Mouse (Mus musculus) brown adipose tissue, adult 24 weeks (tissue): ENCODE data around the gene C2cd4c. TPM values are rescaled to one million over a fixed set of nuclear protein-coding genes. Genes with fewer than 3 reads are reported as not detected.

Experiments
- H3K27ac ChIP-seq: fragments of 200-500 bp; replicated peaks from 2 replicates; pipeline ENCODE4 v1.5.1; 2012; ENCODE audit warnings: low read depth, mild to moderate bottlenecking, low read length
- H3K4me1 ChIP-seq: fragments of 200-500 bp; 2 replicates; pipeline ENCODE4 v1.6.1; 2012; ENCODE audit warnings: low read length, mixed read lengths; ENCODE audit not compliant: control insufficient read depth, insufficient read depth, insufficient read length
- H3K4me3 ChIP-seq: fragments of 200-500 bp; 2 replicates; pipeline ENCODE4 v1.5.1; 2012; ENCODE audit warnings: low read depth, mild to moderate bottlenecking, low read length, moderate library complexity; ENCODE audit not compliant: insufficient read depth
- polyA plus RNA-seq: library from polyadenylated mRNA; stranded (reverse); fragments of >200 nt; gene quantifications from 2 replicates; pipeline ENCODE4 v1.2.4, GENCODE M21; 2012; ENCODE audit not compliant: missing spikeins, insufficient read depth, insufficient read length

Gene C2cd4c
- polyA plus RNA-seq, 1 experiment = 0.48 TPM

GRCm38 (mm10) chr10:79626156-79626555, 12.3 kb upstream of the C2cd4c start:
- H3K4me1 ChIP-seq = no peaks in the 10 kb centered on the region
- no peak overlapping the region for H3K27ac ChIP-seq
- H3K4me3 ChIP-seq = no peak overlapping the region

- H3K4me3 ChIP-seq = no peak overlapping the region
- H3K27ac ChIP-seq = no peak overlapping the region
- H3K4me1 ChIP-seq = no peaks in the 10 kb centered on the region
These were observed 11.6 kb upstream of the C2cd4c start for GRCm38 (mm10) chr10:79625398-79625797.

GRCm38 (mm10) chr10:79623950-79624349, 10.1 kb upstream of the C2cd4c start:
- no peak overlapping the region for H3K27ac ChIP-seq
- H3K4me3 ChIP-seq = no peak overlapping the region
- H3K4me1 ChIP-seq = no peaks in the 10 kb centered on the region

- Histone ChIP-seq H3K27ac (no peak overlapping the region), H3K4me1 (no peaks in the 10 kb centered on the region), H3K4me3 (no peak overlapping the region)
These were observed 2.6 kb upstream of the C2cd4c start for GRCm38 (mm10) chr10:79616376-79616775.

- Histone ChIP-seq H3K4me1 (no peaks in the 10 kb centered on the region), H3K4me3 (no peak overlapping the region), H3K27ac (no peak overlapping the region)
These were observed 2.0 kb upstream of the C2cd4c start for GRCm38 (mm10) chr10:79615860-79616259.

GRCm38 (mm10) chr10:79614305-79614643, 449 bp upstream of the C2cd4c start:
- Histone ChIP-seq H3K4me1 (no peaks in the 10 kb centered on the region), H3K27ac (no peak overlapping the region), H3K4me3 (peak overlapping the region; percentile 55; the same call in 1 of the 2 replicates)

- Histone ChIP-seq H3K4me1 (no peaks in the 10 kb centered on the region), H3K27ac (no peak overlapping the region), H3K4me3 (no peak overlapping the region)
These were observed 1.4 kb downstream of the C2cd4c start for GRCm38 (mm10) chr10:79612192-79613135.

GRCm38 (mm10) chr10:79611296-79611695, 2.5 kb downstream of the C2cd4c start:
- no peak overlapping the region for H3K27ac ChIP-seq
- H3K4me3 ChIP-seq = no peak overlapping the region
- H3K4me1 ChIP-seq = no peaks in the 10 kb centered on the region

GRCm38 (mm10) chr10:79609276-79609675, 4.5 kb downstream of the C2cd4c start:
- Histone ChIP-seq H3K27ac (no peak overlapping the region), H3K4me3 (no peak overlapping the region), H3K4me1 (no peaks in the 10 kb centered on the region)

- Histone ChIP-seq H3K4me3 (no peak overlapping the region), H3K4me1 (no peaks in the 10 kb centered on the region), H3K27ac (no peak overlapping the region)
These were observed 5.9 kb downstream of the C2cd4c start for GRCm38 (mm10) chr10:79607892-79608291.

- Histone ChIP-seq H3K27ac (no peak overlapping the region), H3K4me3 (no peak overlapping the region), H3K4me1 (no peaks in the 10 kb centered on the region)
These were observed 7.3 kb downstream of the C2cd4c start for GRCm38 (mm10) chr10:79606537-79606936.

- no peak overlapping the region for H3K4me3 ChIP-seq
- H3K4me1 ChIP-seq = no peaks in the 10 kb centered on the region
- no peak overlapping the region for H3K27ac ChIP-seq
These were observed 15.9 kb downstream of the C2cd4c start for GRCm38 (mm10) chr10:79597936-79598230.

GRCm38 (mm10) chr10:79597051-79597935, 16.5 kb downstream of the C2cd4c start:
- Histone ChIP-seq H3K4me3 (no peak overlapping the region), H3K27ac (no peak overlapping the region)

GRCm38 (mm10) chr10:79595590-79595929, 18.3 kb downstream of the C2cd4c start:
- Histone ChIP-seq H3K4me1 (no peaks in the 10 kb centered on the region), H3K27ac (no peak overlapping the region), H3K4me3 (no peak overlapping the region)

More at GRCm38 (mm10) chr10:79597051-79597935, 16.5 kb downstream of the C2cd4c start:
- no peaks in the 10 kb centered on the region for H3K4me1 ChIP-seq

- Histone ChIP-seq H3K27ac (no peak overlapping the region), H3K4me1 (no peaks in the 10 kb centered on the region), H3K4me3 (no peak overlapping the region)
These were observed 18.8 kb downstream of the C2cd4c start for GRCm38 (mm10) chr10:79594872-79595589.
